Mouse (Mus musculus) activated CD4-positive, CD25-positive, alpha-beta regulatory T cell, adult 4 months (primary cell): ENCODE data around the gene Krtap5-1. TPM values are rescaled to one million over a fixed set of nuclear protein-coding genes. Genes with fewer than 3 reads are reported as not detected.
"Not testable (repeated sequence)": the region's sequence is repeated elsewhere in the genome, so short reads cannot be mapped to it uniquely, and the experiment has no call there.

ENCODE experiments used
- ATAC-seq: one replicate; pipeline ENCODE4 v1.8.0; 2017
- polyA plus RNA-seq, 2 experiments: library from polyadenylated mRNA; unstranded; fragments of 100-300 nt; shearing (Covaris generic); gene quantifications; one replicate each; pipeline ENCODE4 v1.2.1; 2017

Gene Krtap5-1
- polyA plus RNA-seq, 2 experiments from 2014 or later, result not detected

DNA sequence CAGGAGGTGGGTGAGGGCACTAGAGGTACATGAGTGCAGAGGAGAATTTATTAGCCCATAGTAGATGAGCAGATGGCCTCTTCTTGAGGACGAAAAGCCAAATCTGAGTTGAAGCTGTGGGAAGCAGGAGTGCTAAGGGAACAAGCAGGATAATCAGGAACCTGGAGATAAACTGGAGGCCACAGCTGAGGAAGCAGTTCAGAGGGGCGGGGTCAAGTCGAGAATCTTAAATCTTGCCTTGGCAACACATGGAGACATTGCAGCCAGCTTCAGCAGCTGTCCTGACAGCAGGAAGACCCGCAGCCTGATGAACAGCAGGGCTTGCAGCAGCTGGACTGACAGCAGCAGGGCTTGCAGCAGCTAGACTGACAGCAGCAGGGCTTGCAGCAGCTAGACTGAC, 810 bp downstream of the Krtap5-1 start:
- not testable (repeated sequence) for ATAC-seq

DNA sequence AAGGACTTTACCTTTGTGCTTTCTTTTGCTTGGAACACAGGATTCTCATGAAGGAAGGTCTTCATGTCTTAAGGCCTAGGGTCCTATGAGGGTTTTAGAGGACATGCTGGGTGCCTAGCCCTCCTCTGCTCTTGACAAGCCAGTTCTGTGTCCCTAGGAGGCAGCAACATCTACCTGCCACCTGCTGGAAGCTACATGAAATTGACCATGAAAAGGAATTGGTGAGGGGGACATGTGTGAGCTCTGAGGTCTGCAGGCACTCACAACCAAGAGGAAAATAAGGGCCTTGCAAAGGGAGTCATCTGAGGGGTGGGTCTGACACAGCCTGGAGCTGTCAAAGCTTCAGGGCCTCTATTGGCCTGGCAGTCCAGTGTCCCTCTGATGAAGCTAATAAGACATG, 1.5 kb downstream of the Krtap5-1 start:
- no peak for ATAC-seq

DNA sequence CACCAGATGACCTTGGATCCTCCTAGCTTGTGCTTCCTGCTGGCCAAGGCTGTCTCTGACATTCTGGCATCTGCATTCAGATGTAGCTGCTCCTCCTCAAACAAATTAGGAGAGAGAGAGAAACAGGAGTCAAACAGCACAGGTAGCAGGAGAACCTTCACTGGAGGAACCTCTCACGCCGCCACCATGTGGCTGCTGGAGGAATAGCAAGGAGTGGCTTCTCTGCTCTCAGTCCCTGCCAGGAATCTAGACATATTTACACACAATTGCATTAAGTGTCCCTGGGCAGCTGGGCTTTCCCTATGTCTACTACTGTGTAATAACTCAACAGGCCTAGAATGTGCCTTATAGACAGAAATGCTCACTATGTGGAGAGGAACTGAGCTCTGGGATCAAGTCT, 3.1 kb downstream of the Krtap5-1 start:
- peak; percentile 49 for ATAC-seq

- not testable (repeated sequence) for ATAC-seq
Measured at GRCm38 (mm10) chr7:142285910-142286612, 10.9 kb downstream of the Krtap5-1 start.

GRCm38 (mm10) chr7:142285130-142285835, 11.6 kb downstream of the Krtap5-1 start:
- ATAC-seq, result no peak

- peak; percentile 58 for ATAC-seq
Measured at GRCm38 (mm10) chr7:142284615-142285080, 12.3 kb downstream of the Krtap5-1 start.

GRCm38 (mm10) chr7:142284023-142284591, 12.8 kb downstream of the Krtap5-1 start:
- peak; percentile 74 for ATAC-seq

- not testable (repeated sequence) for ATAC-seq
Measured at GRCm38 (mm10) chr7:142282847-142283246, 14.1 kb downstream of the Krtap5-1 start.

DNA sequence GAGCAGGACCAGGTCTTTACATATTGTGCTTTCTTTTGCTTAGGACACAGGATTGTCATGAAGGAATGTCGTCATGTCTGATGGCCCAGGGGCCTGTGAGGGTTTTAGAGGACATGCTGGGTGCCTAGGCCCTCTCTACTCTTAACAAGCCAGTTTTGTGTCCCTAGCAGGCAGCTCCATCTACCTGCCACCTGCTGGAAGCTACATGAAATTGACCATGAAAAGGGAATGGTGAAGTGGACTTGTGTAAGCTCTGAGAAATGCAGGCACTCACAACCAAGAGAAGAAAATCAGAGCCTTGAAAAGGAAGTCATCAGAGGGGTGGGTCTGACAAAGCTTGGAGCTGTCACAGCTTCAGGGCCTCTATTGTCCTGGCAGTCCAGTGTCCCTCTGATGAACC, 17.6 kb downstream of the Krtap5-1 start:
- ATAC-seq, result not testable (repeated sequence)

DNA sequence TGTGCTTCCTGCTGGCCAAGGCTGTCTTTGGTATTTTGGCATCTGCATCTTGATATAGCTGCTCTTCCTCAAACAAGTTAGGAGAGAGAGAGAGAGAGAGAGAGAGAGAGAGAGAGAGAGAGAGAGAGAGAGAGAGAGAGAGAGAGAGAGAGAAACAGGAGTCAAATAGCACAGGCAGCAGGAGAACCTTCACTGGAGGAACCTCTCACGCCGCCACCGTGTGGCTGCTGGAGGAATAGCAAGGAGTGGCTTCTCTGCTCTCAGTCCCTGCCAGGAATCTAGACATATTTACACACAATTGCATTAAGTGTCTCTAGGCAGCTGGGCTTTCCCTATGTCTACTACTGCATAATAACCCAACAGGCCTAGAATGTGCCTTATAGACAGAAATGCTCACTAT, 18.7 kb downstream of the Krtap5-1 start:
- ATAC-seq, result not testable (repeated sequence)

- not testable (repeated sequence) for ATAC-seq
Measured at GRCm38 (mm10) chr7:142274263-142274662, 22.7 kb downstream of the Krtap5-1 start, which contains the start of gene Gm4559. TSS of gene Gm4559 (minus strand) at chr7:142274363.

GRCm38 (mm10) chr7:142258254-142258653, 38.7 kb downstream of the Krtap5-1 start, which contains the start of gene Gm2431:
TSS of gene Gm2431 (minus strand) at chr7:142258354.
- not testable (repeated sequence) for ATAC-seq

DNA sequence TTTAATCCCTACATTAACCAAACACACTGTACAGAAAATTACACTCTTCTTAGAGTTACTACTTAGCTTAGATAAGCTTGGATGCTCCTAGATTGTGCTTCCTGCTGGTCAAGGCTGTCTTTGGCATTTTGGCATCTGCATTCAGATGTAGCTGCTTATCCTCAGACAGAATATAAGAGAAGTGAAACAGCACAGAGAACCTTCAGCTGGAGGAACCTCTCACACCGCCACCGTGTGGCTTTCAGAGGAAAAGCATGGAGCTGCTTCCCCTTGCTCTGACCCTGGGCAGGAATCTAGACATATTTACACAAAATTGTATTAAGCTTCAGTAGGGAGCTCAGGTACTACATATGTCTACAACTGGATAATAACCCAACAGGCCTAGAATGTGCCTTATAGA, 41.4 kb downstream of the Krtap5-1 start:
- no peak for ATAC-seq

DNA sequence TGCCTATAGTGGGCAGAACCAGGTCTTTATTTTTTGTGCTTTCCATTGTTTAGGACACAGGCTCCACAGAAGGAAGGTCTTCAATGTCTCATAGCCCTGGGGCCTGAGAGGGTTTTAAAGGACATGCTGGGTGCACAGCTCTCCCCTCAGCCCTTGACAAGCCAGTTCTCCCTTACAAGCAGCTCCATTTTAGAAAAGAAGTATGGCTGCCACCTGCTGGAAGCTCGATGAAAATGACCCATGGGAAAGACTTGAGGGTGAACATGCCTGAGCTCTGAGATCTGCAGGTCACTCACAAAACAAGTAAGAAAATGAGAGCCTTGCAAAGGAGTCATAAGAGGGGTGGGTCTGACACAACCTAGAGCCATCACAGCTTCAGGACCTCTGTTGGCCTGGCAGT, 47.1 kb downstream of the Krtap5-1 start:
- ATAC-seq, result no peak

Other genes starting within 250 kb of the Krtap5-1 start
- 10 to 100 TPM; 55.7 to 62.4 TPM for gene Mob2, start 236.1 kb downstream of the Krtap5-1 start, polyA plus RNA-seq
- gene Dusp8, start 201.3 kb downstream of the Krtap5-1 start, polyA plus RNA-seq, result under 1 TPM; 0.09 to 0.16 TPM
- not detected for gene Gm45618, start 176.4 kb downstream of the Krtap5-1 start, polyA plus RNA-seq
- not detected for gene Gm39115, start 161.1 kb downstream of the Krtap5-1 start, polyA plus RNA-seq
- not detected for gene Gm45337, start 152.5 kb downstream of the Krtap5-1 start, polyA plus RNA-seq
- not detected for gene Gm29735, start 140.0 kb downstream of the Krtap5-1 start, polyA plus RNA-seq
- not detected for gene Gm4553, start 131.4 kb downstream of the Krtap5-1 start, polyA plus RNA-seq
- gene Krtap5-2, start 121.1 kb downstream of the Krtap5-1 start, polyA plus RNA-seq, result not detected
- not detected for gene Gm10153, start 106.7 kb downstream of the Krtap5-1 start, polyA plus RNA-seq
- not detected for gene Krtap5-3, start 95.8 kb downstream of the Krtap5-1 start, polyA plus RNA-seq
- not detected for gene Gm7579, start 85.3 kb downstream of the Krtap5-1 start, polyA plus RNA-seq
- not detected for gene Krtap5-5, start 67.1 kb downstream of the Krtap5-1 start, polyA plus RNA-seq
- gene Gm40460, start 56.0 kb downstream of the Krtap5-1 start, polyA plus RNA-seq, result not detected
- not detected for gene Gm2431, start 38.8 kb downstream of the Krtap5-1 start, polyA plus RNA-seq
- gene Gm4559, start 22.8 kb downstream of the Krtap5-1 start, polyA plus RNA-seq, result not detected
- gene Krtap5-4, start 6.4 kb upstream of the Krtap5-1 start, polyA plus RNA-seq, result not detected
- gene Ifitm10, start 76.6 kb upstream of the Krtap5-1 start, polyA plus RNA-seq, result 1 to 10 TPM; 1.9 to 2.5 TPM
- gene Gm49369, start 85.5 kb upstream of the Krtap5-1 start, polyA plus RNA-seq, result not detected
- 100 to 1,000 TPM; 287 to 288 TPM for gene Ctsd, start 90.9 kb upstream of the Krtap5-1 start, polyA plus RNA-seq
- gene Syt8, start 137.7 kb upstream of the Krtap5-1 start, polyA plus RNA-seq, result not detected
- gene Tnni2, start 144.7 kb upstream of the Krtap5-1 start, polyA plus RNA-seq, result not detected
- 1,000 to 10,000 TPM; 1,487 to 1,560 TPM for gene Lsp1, start 163.7 kb upstream of the Krtap5-1 start, polyA plus RNA-seq
- gene Tnnt3, start 201.7 kb upstream of the Krtap5-1 start, polyA plus RNA-seq, result 1 to 10 TPM; 2.8 to 3.0 TPM
- gene Mrpl23, start 235.6 kb upstream of the Krtap5-1 start, polyA plus RNA-seq, result 10 to 100 TPM; 10.2 to 31.9 TPM